ENCODE assay signal across 7 mouse cellular contexts in genomic region chrX:12873698-12874144, GRCm38 (mm10).
DNase-seq lines count a peak whose midpoint lies in the region; ATAC-seq and TF ChIP-seq lines count a peak whose summit lies in the region.

No protein-coding gene starts in this region.

- TF ChIP-seq EP300 in heart, adult 2 months (IDR thresholded peaks at IDR 0.05; ENCODE audit: insufficient read depth, low read depth, low read length) = no peak

- H3K36me3 ChIP-seq in embryonic facial prominence, embryonic 12.5 days = no peaks in the 10 kb centered on the region
- H3K36me3 ChIP-seq in heart, adult 2 months (ENCODE audit: control insufficient read depth, insufficient read depth, low read length) = no peaks in the 10 kb centered on the region
- no peaks in the 10 kb centered on the region for H3K36me3 ChIP-seq in kidney, adult 2 months (ENCODE audit: control insufficient read depth, insufficient read depth, low read length)
- no peaks in the 10 kb centered on the region for H3K36me3 ChIP-seq in limb, embryonic 12.5 days
- H3K36me3 ChIP-seq in midbrain, embryonic 14.5 days (ENCODE audit: control insufficient read depth, insufficient read depth, low read length) = no peaks in the 10 kb centered on the region
- no peaks in the 10 kb centered on the region for H3K36me3 ChIP-seq in spleen, adult 2 months (ENCODE audit: control insufficient read depth, insufficient read depth, low read length)

- H3K4me2 ChIP-seq in embryonic facial prominence, embryonic 12.5 days (replicated peaks) = peak overlapping the region; percentile 41
- peak overlapping the region; percentile 40 for H3K4me2 ChIP-seq in limb, embryonic 12.5 days
- H3K4me2 ChIP-seq in midbrain, embryonic 14.5 days (ENCODE audit: low read length) = peak overlapping the region; percentile 49

- TF ChIP-seq CTCF in heart, adult 2 months (IDR thresholded peaks at IDR 0.05) = peak; percentile 87
- peak; percentile 81 for TF ChIP-seq CTCF in kidney, adult 2 months (conservative IDR thresholded peaks at IDR 0.05; ENCODE audit: insufficient read depth, insufficient read length, low read depth, low read length)
- TF ChIP-seq CTCF in spleen, adult 2 months (IDR thresholded peaks at IDR 0.05; ENCODE audit: extremely low read depth, insufficient read depth, insufficient read length, insufficient replicate concordance) = peak; percentile 34; the same call in 1 of the 2 replicates

- no peaks in the 10 kb centered on the region for H3K9me3 ChIP-seq in embryonic facial prominence, embryonic 12.5 days
- H3K9me3 ChIP-seq in limb, embryonic 12.5 days = no peaks in the 10 kb centered on the region
- H3K9me3 ChIP-seq in midbrain, embryonic 14.5 days (ENCODE audit: control insufficient read depth, low read length) = no peaks in the 10 kb centered on the region

- H3K4me3 ChIP-seq in embryonic facial prominence, embryonic 12.5 days = peak overlapping the region; percentile 27
- peak overlapping the region; percentile 26; the same call in 1 of the 2 replicates for H3K4me3 ChIP-seq in heart, adult 2 months
- H3K4me3 ChIP-seq in kidney, adult 2 months (ENCODE audit: insufficient read depth, low read depth, low read length) = peak overlapping the region; percentile 28
- peak overlapping the region; percentile 32 for H3K4me3 ChIP-seq in limb, embryonic 12.5 days (replicated peaks)
- peak overlapping the region; percentile 24 for H3K4me3 ChIP-seq in midbrain, embryonic 14.5 days (replicated peaks; ENCODE audit: low read depth, low read length)
- H3K4me3 ChIP-seq in spleen, adult 2 months (ENCODE audit: extremely low read depth, insufficient read depth, insufficient read length) = peak overlapping the region; percentile 30

- no peaks in the 10 kb centered on the region for H3K4me1 ChIP-seq in embryonic facial prominence, embryonic 12.5 days
- no peaks in the 10 kb centered on the region for H3K4me1 ChIP-seq in heart, adult 2 months (ENCODE audit: control insufficient read depth, insufficient read depth, low read length)
- H3K4me1 ChIP-seq in kidney, adult 2 months (ENCODE audit: control insufficient read depth, insufficient read depth, low read length) = no peaks in the 10 kb centered on the region
- no peaks in the 10 kb centered on the region for H3K4me1 ChIP-seq in limb, embryonic 12.5 days (replicated peaks)
- no peaks in the 10 kb centered on the region for H3K4me1 ChIP-seq in midbrain, embryonic 14.5 days (ENCODE audit: control insufficient read depth, insufficient read depth, low read length)
- no peaks in the 10 kb centered on the region for H3K4me1 ChIP-seq in spleen, adult 2 months (ENCODE audit: control insufficient read depth, insufficient read depth, insufficient read length)

- H3K79me2 ChIP-seq in heart, adult 2 months (replicated peaks; ENCODE audit: control insufficient read depth, insufficient read depth, low read length) = no peaks in the 10 kb centered on the region

- no peak for TF ChIP-seq POLR2A in heart, adult 2 months (IDR thresholded peaks at IDR 0.05; ENCODE audit: insufficient read depth, low read depth, low read length)
- no peak for TF ChIP-seq POLR2A in kidney, adult 2 months (IDR thresholded peaks at IDR 0.05; ENCODE audit: low read depth, low read length)
- no peak for TF ChIP-seq POLR2A in spleen, adult 2 months (IDR thresholded peaks at IDR 0.05; ENCODE audit: low read depth, low read length)

- H3K27ac ChIP-seq in embryonic facial prominence, embryonic 12.5 days = 0 out of 2 replicates have a peak overlapping the region, but pooled peaks have one; percentile 17
- H3K27ac ChIP-seq in heart, adult 2 months = no peak overlapping the region
- H3K27ac ChIP-seq in kidney, adult 2 months (ENCODE audit: insufficient read depth, low read depth, low read length) = no peak overlapping the region
- H3K27ac ChIP-seq in limb, embryonic 12.5 days = no peak overlapping the region
- H3K27ac ChIP-seq in midbrain, embryonic 14.5 days (replicated peaks; ENCODE audit: low read depth, low read length) = peak overlapping the region; percentile 91
- H3K27ac ChIP-seq in spleen, adult 2 months (ENCODE audit: insufficient read depth, low read length) = no peak overlapping the region

- H3K27me3 ChIP-seq in embryonic facial prominence, embryonic 12.5 days = no peaks in the 10 kb centered on the region
- no peaks in the 10 kb centered on the region for H3K27me3 ChIP-seq in heart, adult 2 months (ENCODE audit: control insufficient read depth, insufficient read depth, low read length)
- no peaks in the 10 kb centered on the region for H3K27me3 ChIP-seq in kidney, adult 2 months (replicated peaks; ENCODE audit: control insufficient read depth, insufficient read depth, low read length)
- no peaks in the 10 kb centered on the region for H3K27me3 ChIP-seq in limb, embryonic 12.5 days
- no peaks in the 10 kb centered on the region for H3K27me3 ChIP-seq in midbrain, embryonic 14.5 days (ENCODE audit: control insufficient read depth, insufficient read depth, low read length)
- no peaks in the 10 kb centered on the region for H3K27me3 ChIP-seq in spleen, adult 2 months (ENCODE audit: control insufficient read depth, insufficient read depth, low read length)

- peak; percentile 84 for DNase-seq in adrenal gland, postnatal 14 days
- DNase-seq in heart, adult 2 months = peak; percentile 76
- DNase-seq in kidney, adult 2 months = peak; percentile 76
- DNase-seq in midbrain, embryonic 14.5 days = peak; percentile 92
- peak; percentile 27 to 46 for DNase-seq in spleen, adult 2 months (ENCODE audit: low read depth in 1 of 2, low spot score in 2 of 2)

- WGBS in embryonic facial prominence, embryonic 12.5 days = 39% methylated on average over 22 of the region's 22 CpGs
- 40% methylated on average over 22 of the region's 22 CpGs for WGBS in heart, adult 2 months
- WGBS in kidney, adult 2 months = 29% methylated on average over 22 of the region's 22 CpGs
- WGBS in limb, embryonic 12.5 days = 35% methylated on average over 22 of the region's 22 CpGs
- 46% methylated on average over 22 of the region's 22 CpGs for WGBS in midbrain, embryonic 14.5 days
- whole genome bisulfite sequencing in spleen, adult 2 months = 61% methylated on average over 22 of the region's 22 CpGs

- intact Hi-C loops in heart, adult 2 months (cut with DNase I) = loop anchor here (10.0 kb wide), 1 partner anchor 211 kb away; no protein-coding TSS in a partner anchor

- H3K9ac ChIP-seq in embryonic facial prominence, embryonic 12.5 days = no peak overlapping the region
- 0 out of 2 replicates have a peak overlapping the region, but pooled peaks have one; percentile 57 for H3K9ac ChIP-seq in heart, adult 2 months (ENCODE audit: low read depth, low read length)
- no peak overlapping the region; the same call in 1 of the 2 replicates for H3K9ac ChIP-seq in limb, embryonic 12.5 days (replicated peaks)
- peak overlapping the region; percentile 46 for H3K9ac ChIP-seq in midbrain, embryonic 14.5 days (replicated peaks; ENCODE audit: low read length)

- 0 out of 2 replicates have a peak, but pooled peaks have one; percentile 81 for ATAC-seq in embryonic facial prominence, embryonic 12.5 days (ENCODE audit: insufficient number of reproducible peaks, insufficient read depth, low FRiP score, low TSS enrichment)
- ATAC-seq in limb, embryonic 12.5 days (ENCODE audit: insufficient number of reproducible peaks, insufficient read depth, low FRiP score, low TSS enrichment, low read depth) = peak; percentile 81
- ATAC-seq in midbrain, embryonic 14.5 days (ENCODE audit: low FRiP score, low TSS enrichment) = peak; percentile 92

Comparison
In these comparisons a context has a peak if more than half of its experiments do, and no peak if none do; other contexts are left out.
1. DNase-seq: peak in every context shown above with its lines; median percentile 92 in midbrain, embryonic 14.5 days; 84 in adrenal gland, postnatal 14 days; 76 in heart, adult 2 months; 76 in kidney, adult 2 months; 36 in spleen, adult 2 months.
2. H3K27ac ChIP-seq: peak in embryonic facial prominence, embryonic 12.5 days (single experiment) and midbrain, embryonic 14.5 days (single experiment); none in heart, adult 2 months (single experiment), kidney, adult 2 months (single experiment), limb, embryonic 12.5 days (single experiment) and spleen, adult 2 months (single experiment).
3. H3K9ac ChIP-seq: peak in heart, adult 2 months (single experiment) and midbrain, embryonic 14.5 days (single experiment); none in embryonic facial prominence, embryonic 12.5 days (single experiment) and limb, embryonic 12.5 days (single experiment).
4. CTCF ChIP-seq: peak in every context shown above with its lines; median percentile 87 in heart, adult 2 months; 81 in kidney, adult 2 months; 34 in spleen, adult 2 months.
5. Peak in every context shown above with its lines, with median percentiles within 50 percentile points of each other: ATAC-seq, H3K4me2 ChIP-seq and H3K4me3 ChIP-seq.